Mouse (Mus musculus): Measurements from ENCODE around the gene Gm14692. TPM values are rescaled to one million over a fixed set of nuclear protein-coding genes. Genes with fewer than 3 reads are reported as not detected.
"Not testable (repeated sequence)": the region's sequence is repeated elsewhere in the genome, so short reads cannot be mapped to it uniquely, and the experiment has no call there.

Gene Gm14692
- not detected for polyA plus RNA-seq (2017; shearing (Covaris generic))

DNA sequence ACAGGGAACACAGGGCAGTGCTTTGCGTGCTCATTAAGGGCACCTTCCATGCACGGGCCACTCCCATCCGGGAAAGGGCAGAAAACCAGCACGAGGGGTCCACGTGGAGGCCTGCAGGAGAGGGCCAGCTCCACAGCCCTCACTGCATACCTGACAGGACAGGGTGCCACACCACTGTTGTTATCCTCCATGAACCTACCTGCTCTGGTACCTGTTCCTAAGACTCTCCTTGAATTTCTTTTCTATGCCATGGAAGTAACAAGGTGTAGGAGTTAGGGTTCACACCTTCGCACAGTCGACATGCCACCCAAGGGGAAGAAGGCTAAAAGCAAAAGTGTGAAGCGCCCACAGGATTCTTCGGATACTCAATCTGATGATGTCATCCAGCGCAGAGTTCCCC lies at the start of gene Gm14692:
Gm14692 (plus strand) TSS at position 301 of the 400 bp plus-strand sequence.
- ATAC-seq, result not testable (repeated sequence)

GRCm38 (mm10) chrX:67693462-67693861 lies 2.0 kb upstream of the Gm14692 start, which contains the start of gene Gm1140:
Gene Gm1140, minus strand, starts transcription at chrX:67693562.
- not testable (repeated sequence) for ATAC-seq

Other genes with a start within 250 kb of the Gm14692 start
- gene Gm1140, start 2.1 kb upstream of the Gm14692 start, polyA plus RNA-seq (2017; shearing (Covaris generic)), result not detected
- gene 4933436I01Rik, start 225.8 kb downstream of the Gm14692 start, polyA plus RNA-seq (2017; shearing (Covaris generic)), result not detected